Mouse (Mus musculus) heart, embryonic 14.5 days (tissue): ENCODE data around the gene Abcd3. TPM values are rescaled to one million over a fixed set of nuclear protein-coding genes. Genes with fewer than 3 reads are reported as not detected.

ENCODE experiments used
- ATAC-seq: fragments of 200-750 bp; cut with Nextera tagmentation; 2 replicates; pipeline ENCODE4 v1.8.0; 2017; ENCODE audit warnings: low read depth, moderate TSS enrichment; ENCODE audit not compliant: insufficient number of reproducible peaks, insufficient read depth, low FRiP score
- H3K27ac ChIP-seq, 2 experiments: fragments of 200-500 bp in 1 of 2; fragments of 300-500 bp in 1 of 2; sonication (generic) in 1 of 2; replicated peaks in 1 of 2; 2 replicates each; pipeline ENCODE4 v1.5.1; 2012 to 2014; ENCODE audit warnings: low read depth in 2 of 2, low read length in 2 of 2, control low read depth in 1 of 2, mild to moderate bottlenecking in 1 of 2, mixed read lengths in 1 of 2; ENCODE audit not compliant: control insufficient read depth in 1 of 2, insufficient read depth in 1 of 2
- H3K27me3 ChIP-seq: fragments of 300-500 bp; sonication (generic); 2 replicates; pipeline ENCODE4 v1.6.1; 2014; ENCODE audit warnings: mild to moderate bottlenecking, low read length, control low read depth; ENCODE audit not compliant: control insufficient read depth, insufficient read depth
- H3K36me3 ChIP-seq: fragments of 300-500 bp; sonication (generic); 2 replicates; pipeline ENCODE4 v1.6.1; 2014; ENCODE audit warnings: mild to moderate bottlenecking, control low read depth, low read length, mixed read lengths; ENCODE audit not compliant: control insufficient read depth, insufficient read depth
- H3K4me1 ChIP-seq, 2 experiments: fragments of 200-500 bp in 1 of 2; fragments of 300-500 bp in 1 of 2; sonication (generic) in 1 of 2; 2 replicates each; pipeline ENCODE4 v1.6.1; 2012 to 2014; ENCODE audit warnings: low read length in 2 of 2, control low read depth in 1 of 2, mixed read lengths in 1 of 2; ENCODE audit not compliant: control insufficient read depth in 2 of 2, insufficient read depth in 2 of 2
- H3K4me2 ChIP-seq: fragments of 300-500 bp; sonication (generic); 2 replicates; pipeline ENCODE4 v1.6.1; 2014; ENCODE audit warnings: mild to moderate bottlenecking, low read length
- H3K4me3 ChIP-seq, 2 experiments: fragments of 200-500 bp in 1 of 2; fragments of 300-500 bp in 1 of 2; sonication (generic) in 1 of 2; 2 replicates each; pipeline ENCODE4 v1.5.1; 2012 to 2014; ENCODE audit warnings: low read length in 2 of 2, mild to moderate bottlenecking in 2 of 2, control low read depth in 1 of 2, low read depth in 1 of 2, moderate library complexity in 1 of 2; ENCODE audit not compliant: control insufficient read depth in 1 of 2, insufficient read depth in 1 of 2
- H3K9ac ChIP-seq: fragments of 300-500 bp; sonication (generic); 2 replicates; pipeline ENCODE4 v1.6.1; 2014; ENCODE audit warnings: mild to moderate bottlenecking, low read length
- H3K9me3 ChIP-seq: fragments of 300-500 bp; sonication (generic); 2 replicates; pipeline ENCODE4 v1.6.1; 2016; ENCODE audit warnings: low read length, control low read depth; ENCODE audit not compliant: control insufficient read depth
- WGBS: fragments of 180-500 bp; shearing (Covaris S2); extraction: QIAGEN DNeasy Blood & Tissue Kit; methylation state at CpG from one replicate; pipeline ENCODE4 v1.1.7; 2014; 5-methylcytosine and 5-hydroxymethylcytosine counted together
- polyA plus RNA-seq: library from polyadenylated mRNA; unstranded; fragments of >200 nt; fragmentation: Nextera tagmentation; extraction: Ambion mirVana; gene quantifications from 2 replicates; pipeline ENCODE4 v1.2.1, GENCODE M21; 2014

Abcd3 gene
- polyA plus RNA-seq, 1 experiment from 2014 or later, result 49.5 TPM

DNA sequence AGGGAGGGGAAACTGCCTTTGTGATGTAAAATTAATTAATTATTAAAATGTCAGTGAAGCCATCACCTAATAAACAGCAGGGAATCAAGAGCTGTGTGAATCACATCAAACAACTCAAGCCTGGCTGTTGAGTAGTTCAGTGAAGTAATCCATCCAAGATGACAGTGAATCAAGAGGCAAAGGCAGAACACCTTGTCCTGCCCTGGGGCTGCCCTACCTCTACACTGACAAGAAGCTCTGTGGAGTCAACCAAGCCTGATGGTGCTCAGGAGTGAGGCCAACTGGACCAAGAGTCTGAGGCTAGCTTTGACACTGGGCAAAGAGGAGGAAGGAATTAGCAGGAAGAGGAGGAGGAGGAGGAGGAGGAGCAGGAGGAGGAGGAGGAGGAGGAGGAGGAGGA lies 32.2 kb upstream of the Abcd3 start:
- Histone ChIP-seq H3K9ac (no peak overlapping the region), H3K4me3 (no peak overlapping the region), H3K27ac (no peak overlapping the region), H3K4me2 (no peak overlapping the region), H3K9me3 (no peaks in the 10 kb centered on the region), H3K4me1 (no peaks in the 10 kb centered on the region), H3K27me3 (no peaks in the 10 kb centered on the region), H3K36me3 (no peaks in the 10 kb centered on the region)
- no peak for ATAC-seq

DNA sequence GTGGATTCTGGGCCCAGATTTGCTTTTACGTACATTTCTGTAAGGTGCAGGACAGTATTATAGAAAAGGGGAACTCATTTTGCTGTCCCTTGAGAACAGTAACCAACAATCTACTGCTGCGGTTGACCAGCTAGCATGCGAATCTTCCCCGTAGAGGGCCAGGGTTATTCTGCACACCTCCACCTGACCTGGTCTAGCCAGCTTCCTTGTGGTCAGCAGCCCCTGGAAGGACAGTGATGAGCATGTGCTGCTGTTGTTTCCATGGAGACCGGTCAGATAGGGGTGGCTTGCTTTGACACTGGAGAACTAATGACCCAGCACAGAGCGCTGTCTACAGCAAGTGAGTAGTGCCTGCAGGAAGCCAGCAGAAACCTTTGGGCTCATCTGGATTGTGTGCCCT lies 29.6 kb upstream of the Abcd3 start:
- no peaks in the 10 kb centered on the region for H3K4me1 ChIP-seq
- ATAC-seq, result no peak
- H3K36me3 ChIP-seq, result no peaks in the 10 kb centered on the region
- no peaks in the 10 kb centered on the region for H3K9me3 ChIP-seq
- no peak overlapping the region for H3K9ac ChIP-seq
- no peak overlapping the region for H3K4me3 ChIP-seq
- no peak overlapping the region for H3K4me2 ChIP-seq
- H3K27ac ChIP-seq, result no peak overlapping the region
- WGBS, result 90% methylated on average over 6 of the region's 6 CpGs
- no peaks in the 10 kb centered on the region for H3K27me3 ChIP-seq

DNA sequence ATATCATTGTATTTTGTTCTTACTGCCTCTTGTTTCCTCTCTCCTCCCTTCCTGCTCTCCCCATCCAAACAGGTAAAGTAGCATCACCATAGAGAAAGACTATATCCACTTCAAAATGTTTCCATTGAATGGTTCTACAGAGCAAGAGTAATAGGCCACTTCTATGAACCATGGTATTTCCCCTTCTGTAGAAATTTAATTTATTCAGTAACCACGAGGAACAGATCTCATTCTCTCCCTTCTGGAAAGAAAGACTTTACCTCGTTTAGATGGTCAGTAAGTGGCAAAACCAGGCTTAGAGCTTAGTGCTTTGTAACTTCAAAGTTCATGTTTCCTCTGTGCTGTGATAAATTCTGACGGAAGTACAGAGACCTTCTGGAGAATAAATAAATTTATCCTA lies 28.9 kb upstream of the Abcd3 start:
- WGBS, result 74% methylated on average over 3 of the region's 3 CpGs
- no peak overlapping the region for H3K9ac ChIP-seq
- H3K36me3 ChIP-seq, result no peaks in the 10 kb centered on the region
- ATAC-seq, result no peak
- H3K4me1 ChIP-seq, result no peaks in the 10 kb centered on the region
- H3K9me3 ChIP-seq, result no peaks in the 10 kb centered on the region
- no peaks in the 10 kb centered on the region for H3K27me3 ChIP-seq
- no peak overlapping the region for H3K4me2 ChIP-seq
- H3K27ac ChIP-seq, result no peak overlapping the region
- no peak overlapping the region for H3K4me3 ChIP-seq

DNA sequence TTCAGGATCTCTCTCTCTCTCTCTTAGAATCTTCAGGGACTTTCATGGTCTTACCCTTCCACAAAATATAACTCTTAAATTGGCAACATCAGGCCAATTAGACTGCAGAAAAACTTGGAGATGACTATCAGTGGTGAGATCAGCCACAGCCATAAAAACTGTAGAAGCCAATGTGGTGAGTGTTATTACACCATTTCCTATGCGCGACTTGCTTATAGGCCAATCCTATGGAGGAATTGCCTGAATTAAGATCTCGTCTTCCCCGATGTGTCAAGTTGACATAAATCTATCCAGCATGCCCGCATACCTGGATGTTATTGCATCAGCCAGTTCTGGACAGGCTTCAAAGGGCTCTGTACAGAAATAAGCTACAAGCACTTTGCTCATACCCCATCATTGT lies 28.2 kb upstream of the Abcd3 start:
- Histone ChIP-seq H3K27me3 (no peaks in the 10 kb centered on the region), H3K9me3 (no peaks in the 10 kb centered on the region), H3K4me3 (no peak overlapping the region), H3K36me3 (no peaks in the 10 kb centered on the region), H3K4me2 (no peak overlapping the region), H3K27ac (no peak overlapping the region), H3K9ac (no peak overlapping the region), H3K4me1 (no peaks in the 10 kb centered on the region)
- ATAC-seq, result no peak
- 88% methylated on average over 5 of the region's 5 CpGs for WGBS

DNA sequence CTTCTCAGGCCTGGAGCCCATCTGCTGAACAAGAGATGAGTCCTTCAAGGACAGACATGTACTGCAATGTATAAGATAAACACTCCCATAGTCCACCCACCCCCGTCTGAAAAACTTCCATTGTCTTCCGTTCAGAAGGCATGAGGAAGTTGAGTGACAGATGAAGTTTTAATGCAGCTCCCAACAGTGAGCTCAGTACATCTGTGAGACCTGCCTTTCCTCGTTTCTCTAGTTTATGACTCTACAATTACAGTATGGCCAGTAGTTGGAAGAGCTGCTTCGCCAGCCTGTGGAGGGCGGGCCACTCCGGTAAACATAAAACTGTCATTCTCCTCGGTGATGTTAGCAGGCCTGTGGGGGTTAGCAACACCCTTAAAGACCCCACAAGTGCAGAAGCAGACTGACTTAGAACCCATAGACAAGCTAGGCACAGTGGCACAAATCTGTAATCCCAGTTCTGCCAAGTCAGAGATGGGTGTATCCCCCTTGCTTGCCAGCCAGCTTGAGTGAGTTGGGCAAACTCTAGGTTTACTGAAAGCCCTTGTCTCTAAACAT lies 27.3 kb upstream of the Abcd3 start:
- WGBS, result 60% methylated on average over 7 of the region's 7 CpGs
- Histone ChIP-seq H3K4me2 (no peak overlapping the region), H3K27me3 (no peaks in the 10 kb centered on the region), H3K27ac (no peak overlapping the region), H3K9me3 (no peaks in the 10 kb centered on the region), H3K4me1 (no peaks in the 10 kb centered on the region), H3K36me3 (no peaks in the 10 kb centered on the region), H3K9ac (no peak overlapping the region), H3K4me3 (no peak overlapping the region)
- no peak for ATAC-seq

DNA sequence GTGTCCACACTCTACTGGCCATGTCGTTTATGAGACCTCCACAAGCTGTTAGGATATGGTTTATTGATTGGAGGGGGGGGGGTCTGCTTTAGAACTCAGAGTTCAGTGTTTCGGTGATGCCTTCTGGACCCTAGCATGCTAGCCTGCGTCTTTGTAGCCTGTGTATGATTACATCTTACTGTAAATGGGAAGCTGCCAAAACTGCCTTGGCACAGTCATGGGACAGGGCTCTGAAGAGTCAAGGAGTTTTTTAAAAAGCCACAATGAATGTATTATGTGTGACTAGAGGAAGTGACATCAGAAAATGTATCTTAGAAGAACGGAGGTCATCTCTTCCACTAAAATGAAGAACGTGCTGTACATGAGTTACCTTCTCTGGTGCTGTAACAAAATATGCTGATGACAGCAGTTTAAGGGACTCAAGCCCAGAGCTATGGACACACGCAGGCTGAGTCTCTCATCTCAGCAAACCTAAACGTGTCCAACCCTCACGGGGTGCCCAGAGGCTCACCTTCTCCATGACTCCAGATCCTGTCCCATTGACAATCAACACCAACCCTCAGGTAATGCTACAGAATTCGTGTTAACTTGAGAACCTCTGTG lies 26.4 kb upstream of the Abcd3 start:
- Histone ChIP-seq H3K4me1 (no peaks in the 10 kb centered on the region), H3K36me3 (no peaks in the 10 kb centered on the region), H3K4me3 (no peak overlapping the region), H3K9me3 (no peaks in the 10 kb centered on the region), H3K27ac (no peak overlapping the region), H3K4me2 (no peak overlapping the region), H3K9ac (no peak overlapping the region), H3K27me3 (no peaks in the 10 kb centered on the region)
- ATAC-seq, result no peak
- WGBS, result 65% methylated on average over 9 of the region's 9 CpGs

DNA sequence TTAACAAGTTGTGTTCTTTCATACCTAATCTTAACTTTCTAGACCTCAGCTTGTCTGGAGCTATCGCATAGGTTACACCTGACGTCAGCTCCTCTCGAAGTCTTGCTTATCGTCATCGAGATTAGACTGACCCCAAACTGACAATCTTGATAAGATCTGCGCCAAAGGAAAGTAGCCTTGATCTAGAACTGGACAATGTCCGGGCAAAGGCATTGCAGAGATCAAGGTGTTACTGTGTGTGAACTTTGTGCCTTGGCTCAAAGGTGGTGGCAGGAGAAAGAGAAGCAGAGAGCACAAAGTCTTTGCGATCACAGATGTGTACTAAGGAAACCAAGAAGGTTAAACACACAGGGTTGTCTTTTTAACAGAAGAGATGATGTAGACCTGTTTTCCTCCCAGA lies 25.2 kb upstream of the Abcd3 start:
- ATAC-seq, result no peak
- no peak overlapping the region for H3K9ac ChIP-seq
- no peaks in the 10 kb centered on the region for H3K27me3 ChIP-seq
- 75% methylated on average over 8 of the region's 8 CpGs for WGBS
- H3K4me3 ChIP-seq, result no peak overlapping the region
- H3K9me3 ChIP-seq, result no peaks in the 10 kb centered on the region
- H3K4me1 ChIP-seq, result no peaks in the 10 kb centered on the region
- H3K27ac ChIP-seq, result no peak overlapping the region
- H3K4me2 ChIP-seq, result no peak overlapping the region
- H3K36me3 ChIP-seq, result no peaks in the 10 kb centered on the region

DNA sequence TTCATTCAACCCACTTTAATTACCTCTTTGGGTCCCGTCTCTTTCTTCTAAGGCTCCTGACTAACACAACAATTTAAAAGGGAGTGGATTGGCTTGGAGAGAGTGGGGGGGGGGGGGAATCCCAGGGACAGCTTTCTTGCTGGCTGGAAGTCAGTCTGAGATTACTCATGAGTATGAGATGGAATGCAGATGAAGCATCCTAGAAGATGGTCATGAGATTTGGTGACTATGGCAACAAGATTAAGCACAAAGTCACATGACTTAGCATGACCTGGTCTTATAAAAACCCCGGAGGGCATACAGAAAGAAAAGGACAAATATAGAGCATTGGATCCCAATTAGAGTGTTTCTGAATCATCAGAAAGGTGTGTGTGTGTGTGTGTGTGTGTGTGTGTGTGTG lies 19.6 kb upstream of the Abcd3 start:
- H3K36me3 ChIP-seq, result no peaks in the 10 kb centered on the region
- no peak overlapping the region for H3K4me2 ChIP-seq
- H3K4me3 ChIP-seq, result no peak overlapping the region
- no peak overlapping the region for H3K27ac ChIP-seq
- no peak for ATAC-seq
- no peak overlapping the region for H3K9ac ChIP-seq
- 78% methylated on average over 2 of the region's 2 CpGs for WGBS
- H3K27me3 ChIP-seq, result no peaks in the 10 kb centered on the region
- H3K9me3 ChIP-seq, result no peaks in the 10 kb centered on the region
- H3K4me1 ChIP-seq, result no peaks in the 10 kb centered on the region
